Mouse (Mus musculus) liver, embryonic 14.5 days (tissue): ENCODE data around the gene Sptbn1.

Experiments used
- CTCF ChIP-seq: IDR thresholded peaks from 2 replicates; pipeline ENCODE4 v1.5.1; 2016; ENCODE audit warnings: antibody characterized with exemption, low read depth, control low read depth
- EP300 ChIP-seq: IDR thresholded peaks from 2 replicates; pipeline ENCODE4 v1.6.1; 2016; ENCODE audit warnings: antibody characterized with exemption, low read depth

DNA sequence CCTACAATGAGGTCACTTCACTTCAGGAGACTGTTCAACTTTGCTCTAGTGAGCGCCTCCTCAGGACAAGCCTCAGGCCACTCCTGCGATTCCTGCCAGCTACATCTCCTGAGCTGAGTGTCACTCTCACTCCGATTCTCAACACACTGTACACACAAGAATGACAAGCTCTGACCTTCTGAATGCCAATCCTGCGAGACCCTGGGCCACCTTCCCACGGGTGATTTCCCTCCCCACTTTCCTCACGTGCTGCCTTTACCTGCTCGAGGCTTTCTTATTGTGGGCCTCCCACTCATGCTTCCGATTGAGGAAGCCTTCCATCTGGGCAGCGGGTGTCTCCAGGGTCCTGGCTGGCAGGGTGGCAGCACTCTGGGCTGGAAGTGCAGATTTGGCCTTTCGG, 163.8 kb downstream of the Sptbn1 start:
- TF ChIP-seq CTCF (no peak), EP300 (no peak)
